Mouse (Mus musculus) heart, postnatal 0 days (tissue): ENCODE measurements around the gene Rpl18a.

ENCODE experiments used
- CTCF ChIP-seq: IDR thresholded peaks from 2 replicates; pipeline ENCODE4 v1.5.1; 2016; ENCODE audit warnings: antibody characterized with exemption, control low read depth, low read depth
- EP300 ChIP-seq: IDR thresholded peaks from 2 replicates; pipeline ENCODE4 v1.6.1; 2016; ENCODE audit warnings: antibody characterized with exemption, low read depth

DNA sequence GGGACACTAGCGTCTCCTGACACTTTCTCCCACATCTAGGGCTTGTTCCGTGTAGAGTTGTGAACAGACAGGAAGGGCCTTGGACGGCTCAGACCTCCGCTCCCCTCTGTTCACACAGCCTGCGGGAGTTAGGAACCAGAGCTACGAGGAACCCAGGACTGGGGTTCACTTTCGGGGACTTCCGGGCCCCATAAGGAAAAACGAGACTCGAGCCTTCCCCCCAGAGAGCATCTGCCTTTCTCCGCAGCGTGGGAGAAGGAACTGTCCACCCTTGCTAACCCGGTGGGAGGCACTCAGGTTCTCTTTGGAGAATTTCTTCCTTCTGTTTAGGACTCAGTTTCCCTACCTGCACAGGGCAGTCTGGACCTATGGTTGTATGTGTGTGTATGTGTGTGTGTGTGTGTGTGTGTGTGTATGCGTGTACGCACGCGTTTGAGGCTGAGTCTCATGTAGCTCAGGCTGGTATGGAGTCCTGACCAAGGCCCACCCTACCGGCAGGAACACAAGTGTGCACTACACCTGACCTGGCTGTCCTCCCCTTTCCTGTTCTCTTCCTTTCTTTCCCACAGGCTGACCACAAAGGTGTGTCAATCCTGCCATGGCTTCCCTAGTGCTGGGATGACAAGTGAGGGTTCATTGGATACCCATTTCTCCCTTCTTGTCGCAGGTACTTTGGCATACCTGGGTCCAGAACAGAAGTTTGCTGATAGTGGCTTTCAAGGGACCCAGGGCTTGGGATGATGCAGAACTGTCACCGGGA lies 4.1 kb downstream of the Rpl18a start:
- TF ChIP-seq CTCF (no peak), EP300 (no peak)
